Mouse (Mus musculus) G1E (cell line): ENCODE results near the gene Ccdc13. TPM values are rescaled to one million over a fixed set of nuclear protein-coding genes. Genes with fewer than 3 reads are reported as not detected.

Source experiments
- ATAC-seq: 2 replicates; pipeline ENCODE4 v1.8.0; 2016; ENCODE audit warnings: mild to moderate bottlenecking; ENCODE audit not compliant: insufficient number of reproducible peaks, poor library complexity, low FRiP score, severe bottlenecking; ENCODE audit errors: extremely low read depth
- DNase-seq: peaks from one replicate; pipeline ENCODE4 v3.0.0; 2012; ENCODE audit warnings: low spot score
- H3K27me3 ChIP-seq: 2 replicates; pipeline ENCODE4 v1.6.1; 2012; ENCODE audit warnings: mild to moderate bottlenecking, low read length, inconsistent platforms; ENCODE audit not compliant: insufficient read depth
- H3K36me3 ChIP-seq: replicated peaks from 2 replicates; pipeline ENCODE3; 2012; ENCODE audit warnings: mild to moderate bottlenecking, inconsistent platforms
- H3K4me1 ChIP-seq: 2 replicates; pipeline ENCODE4 v1.6.1; 2012; ENCODE audit warnings: low read depth, low read length, inconsistent platforms, mixed read lengths; ENCODE audit not compliant: insufficient read depth
- H3K4me3 ChIP-seq: 2 replicates; pipeline ENCODE4 v1.5.1; 2012; ENCODE audit warnings: low read depth, mild to moderate bottlenecking, inconsistent platforms, low read length, moderate library complexity, mixed read lengths
- H3K9me3 ChIP-seq: replicated peaks from 2 replicates; pipeline ENCODE4 v1.6.1; 2012; ENCODE audit warnings: inconsistent platforms
- CTCF ChIP-seq: IDR thresholded peaks from 2 replicates; pipeline ENCODE4 v1.5.1; 2012; ENCODE audit warnings: low read depth, low read length, inconsistent platforms, mixed read lengths
- GATA1 ChIP-seq: IDR thresholded peaks from 2 replicates; pipeline ENCODE4 v1.6.1; 2012; ENCODE audit warnings: borderline replicate concordance, low read length, inconsistent platforms, mixed read lengths
- GATA2 ChIP-seq: IDR thresholded peaks from 2 replicates; pipeline ENCODE4 v1.6.1; 2012; ENCODE audit warnings: low read depth, low read length, inconsistent platforms, borderline replicate concordance
- POLR2AphosphoS5 ChIP-seq: IDR thresholded peaks from 2 replicates; pipeline ENCODE4 v1.6.1; 2012; ENCODE audit warnings: low read depth, low read length, inconsistent platforms; ENCODE audit not compliant: insufficient replicate concordance
- TAL1 ChIP-seq: conservative IDR thresholded peaks from 2 replicates; pipeline ENCODE4 v1.6.1; 2012; ENCODE audit warnings: low read depth, low read length, inconsistent platforms, mixed read lengths
- polyA plus RNA-seq: library from polyadenylated mRNA; stranded (reverse); fragments of >175 nt; gene quantifications from 2 replicates; pipeline ENCODE4 v1.2.3, GENCODE M21; 2012
- total RNA-seq, 2 experiments: library from RNA; stranded (forward) in 1 of 2; stranded (reverse) in 1 of 2; fragments of 200-1000 nt in 1 of 2; fragments of >200 nt in 1 of 2; fragmentation: Nextera tagmentation in 1 of 2; gene quantifications; 2 replicates each; pipeline ENCODE4 v1.2.3; 2014 to 2017

Gene Ccdc13
- total and polyA plus RNA-seq, 3 experiments = 0.09 to 0.33 TPM; not detected in 1

DNA sequence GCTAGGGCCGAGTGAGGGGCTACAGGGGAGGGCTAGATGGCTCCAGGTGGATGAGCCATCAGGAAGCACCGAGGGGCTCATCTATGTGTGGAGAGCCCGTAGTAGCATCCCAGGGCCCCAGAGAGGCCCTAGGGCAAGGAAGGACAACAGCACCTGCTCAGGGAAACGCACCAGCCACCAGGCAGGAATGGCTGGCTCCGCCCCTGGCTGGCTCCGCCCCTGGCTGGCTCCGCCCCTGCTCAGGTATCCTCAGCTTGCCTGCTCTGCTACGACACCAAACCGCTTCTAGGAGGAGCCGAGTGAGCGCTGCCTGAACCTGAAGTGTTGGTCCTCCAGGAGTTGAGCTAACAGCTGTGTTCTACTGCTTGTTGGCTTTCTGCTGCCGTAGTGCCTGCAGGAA is 41.5 kb downstream of the Ccdc13 start:
- no peak for ATAC-seq
- Histone ChIP-seq H3K9me3 (no peaks in the 10 kb centered on the region), H3K36me3 (no peaks in the 10 kb centered on the region), H3K27me3 (peaks cover 12% of the 10 kb centered on the region; the same call in 1 of the 2 replicates), H3K4me1 (no peaks in the 10 kb centered on the region), H3K4me3 (no peak overlapping the region)
- DNase-seq = no peak
- TF ChIP-seq CTCF (no peak), GATA2 (no peak), POLR2AphosphoS5 (no peak), GATA1 (no peak), TAL1 (no peak)

- Histone ChIP-seq H3K9me3 (no peaks in the 10 kb centered on the region), H3K4me1 (no peaks in the 10 kb centered on the region), H3K36me3 (no peaks in the 10 kb centered on the region), H3K4me3 (no peak overlapping the region), H3K27me3 (peaks cover 8% of the 10 kb centered on the region; the same call in 1 of the 2 replicates)
- TF ChIP-seq GATA2 = no peak
- no peak for TF ChIP-seq GATA1
- TF ChIP-seq CTCF = no peak
- TF ChIP-seq POLR2AphosphoS5 = no peak
- TF ChIP-seq TAL1 = no peak
- ATAC-seq (no peak), DNase-seq (no peak)
These were observed 44.2 kb downstream of the Ccdc13 start for GRCm38 (mm10) chr9:121794972-121795539.

DNA sequence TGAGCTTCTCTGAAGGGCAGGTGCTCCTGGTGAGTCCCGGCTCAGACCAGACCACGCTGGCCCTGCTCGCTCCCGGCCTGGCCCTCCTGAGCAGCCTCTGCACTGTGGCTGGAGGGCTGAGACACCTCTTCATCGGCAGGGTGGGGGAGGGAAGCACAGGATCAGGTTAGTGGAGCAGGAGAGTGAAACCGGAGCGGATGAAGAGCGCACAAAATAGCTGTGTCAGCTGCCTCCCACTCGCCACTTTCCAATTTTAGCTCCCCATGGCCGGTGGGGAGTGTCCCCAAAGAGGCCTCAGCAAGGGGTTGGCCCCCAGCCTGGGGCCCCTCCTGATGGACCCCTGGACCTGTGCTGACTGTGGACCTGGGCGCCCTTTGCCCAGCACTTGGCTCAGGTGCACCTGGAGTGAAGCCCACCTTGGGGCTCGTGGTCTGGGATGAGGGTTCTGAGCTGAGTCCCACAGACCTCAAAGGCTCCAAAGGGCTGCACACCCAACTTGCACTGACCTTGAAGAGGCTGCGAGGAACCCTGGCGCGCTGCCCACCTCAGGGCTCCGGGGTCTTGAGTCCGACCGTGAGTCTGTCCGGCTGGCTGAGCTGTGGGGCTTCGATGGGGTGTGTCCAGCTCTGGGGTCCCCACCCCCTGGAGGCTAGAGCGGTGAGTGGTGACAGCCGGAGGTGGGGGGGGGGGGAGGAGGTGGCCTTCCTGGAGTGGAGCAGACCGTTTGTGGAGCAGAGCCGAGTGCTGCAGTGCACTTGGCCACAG is 47.3 kb downstream of the Ccdc13 start, which contains the start of gene Hhatl:
TSS of gene Hhatl (minus strand) at position 751 of the 765 bp plus-strand sequence.
- no peak for ATAC-seq
- H3K27me3 ChIP-seq = peaks cover 3% of the 10 kb centered on the region; the same call in 1 of the 2 replicates
- TF ChIP-seq GATA1 (no peak), GATA2 (no peak), TAL1 (no peak), POLR2AphosphoS5 (no peak), CTCF (no peak)
- DNase-seq = no peak
- no peaks in the 10 kb centered on the region for H3K4me1 ChIP-seq
- no peak within 1 kb of the TSS for H3K4me3 ChIP-seq
- H3K9me3 ChIP-seq = no peaks in the 10 kb centered on the region
- H3K36me3 ChIP-seq = no peaks in the 10 kb centered on the region

DNA sequence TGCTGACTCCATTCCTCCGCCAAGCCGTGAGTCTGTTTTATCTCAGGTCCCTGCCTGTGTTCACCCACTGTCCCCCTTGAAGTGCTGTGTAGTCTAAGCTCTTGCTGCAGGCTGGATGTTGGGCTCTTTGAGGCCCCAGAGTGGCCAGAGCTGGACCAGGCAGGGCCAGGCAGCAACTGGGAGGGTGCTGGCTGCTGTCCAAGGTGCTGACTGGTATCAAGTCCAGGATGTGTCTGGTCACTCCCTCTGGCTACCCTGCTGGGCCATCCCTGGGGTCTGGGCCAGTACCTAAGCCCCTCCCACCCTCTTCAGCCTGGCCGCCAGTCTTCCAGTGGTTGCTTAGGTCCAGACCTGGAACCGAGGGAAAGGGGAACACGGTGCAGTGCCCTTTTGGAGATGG is 48.1 kb downstream of the Ccdc13 start:
- no peak for ATAC-seq
- DNase-seq = peak; percentile 57
- peaks cover 9% of the 10 kb centered on the region for H3K27me3 ChIP-seq

DNA sequence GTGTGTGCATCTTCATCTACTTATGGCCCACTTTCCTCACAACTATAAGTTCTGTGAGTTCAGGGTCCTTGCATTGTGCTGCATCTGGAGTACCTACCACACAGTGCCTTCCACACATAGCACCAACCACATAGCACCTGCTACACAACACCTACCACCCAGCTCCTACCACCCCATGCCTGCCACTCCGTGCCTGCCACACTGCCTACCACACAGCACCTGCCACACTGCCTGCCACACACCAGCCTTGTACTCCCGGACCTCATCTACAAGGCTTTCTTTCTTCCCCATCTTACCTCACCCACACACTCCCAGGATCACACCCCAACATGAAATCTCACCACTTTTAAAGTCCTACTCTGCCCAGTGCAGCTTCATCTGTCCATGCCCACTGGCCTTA is 52.9 kb downstream of the Ccdc13 start:
- no peaks in the 10 kb centered on the region for H3K9me3 ChIP-seq
- ATAC-seq (no peak), DNase-seq (no peak)
- peaks cover 20% of the 10 kb centered on the region for H3K27me3 ChIP-seq
- H3K36me3 ChIP-seq = no peaks in the 10 kb centered on the region
- no peaks in the 10 kb centered on the region for H3K4me1 ChIP-seq
- no peak overlapping the region for H3K4me3 ChIP-seq
- no peak for TF ChIP-seq POLR2AphosphoS5
- TF ChIP-seq GATA2 = no peak
- TF ChIP-seq TAL1 = no peak

More for the DNA sequence above, 48.1 kb downstream of the Ccdc13 start:
- Histone ChIP-seq H3K36me3 (no peaks in the 10 kb centered on the region), H3K4me1 (no peaks in the 10 kb centered on the region), H3K4me3 (no peak overlapping the region), H3K9me3 (no peaks in the 10 kb centered on the region)
- TF ChIP-seq GATA2 = no peak
- no peak for TF ChIP-seq CTCF
- no peak for TF ChIP-seq TAL1
- no peak for TF ChIP-seq POLR2AphosphoS5
- TF ChIP-seq GATA1 = no peak

- DNase-seq (no peak), ATAC-seq (no peak)
- peaks cover 20% of the 10 kb centered on the region for H3K27me3 ChIP-seq
- no peaks in the 10 kb centered on the region for H3K9me3 ChIP-seq
- no peaks in the 10 kb centered on the region for H3K4me1 ChIP-seq
- TF ChIP-seq CTCF = no peak
- no peak for TF ChIP-seq GATA1
- no peak for TF ChIP-seq TAL1
- no peaks in the 10 kb centered on the region for H3K36me3 ChIP-seq
- H3K4me3 ChIP-seq = no peak overlapping the region
These were observed 54.0 kb downstream of the Ccdc13 start for GRCm38 (mm10) chr9:121785261-121785660.
